Mouse (Mus musculus) B cell, adult 2 months (primary cell): ENCODE results near the gene Unc119.

Experiments
- DNase-seq, 2 experiments: peaks; one replicate each; pipeline ENCODE4 v3.0.0; 2022

Gene Unc119

DNA sequence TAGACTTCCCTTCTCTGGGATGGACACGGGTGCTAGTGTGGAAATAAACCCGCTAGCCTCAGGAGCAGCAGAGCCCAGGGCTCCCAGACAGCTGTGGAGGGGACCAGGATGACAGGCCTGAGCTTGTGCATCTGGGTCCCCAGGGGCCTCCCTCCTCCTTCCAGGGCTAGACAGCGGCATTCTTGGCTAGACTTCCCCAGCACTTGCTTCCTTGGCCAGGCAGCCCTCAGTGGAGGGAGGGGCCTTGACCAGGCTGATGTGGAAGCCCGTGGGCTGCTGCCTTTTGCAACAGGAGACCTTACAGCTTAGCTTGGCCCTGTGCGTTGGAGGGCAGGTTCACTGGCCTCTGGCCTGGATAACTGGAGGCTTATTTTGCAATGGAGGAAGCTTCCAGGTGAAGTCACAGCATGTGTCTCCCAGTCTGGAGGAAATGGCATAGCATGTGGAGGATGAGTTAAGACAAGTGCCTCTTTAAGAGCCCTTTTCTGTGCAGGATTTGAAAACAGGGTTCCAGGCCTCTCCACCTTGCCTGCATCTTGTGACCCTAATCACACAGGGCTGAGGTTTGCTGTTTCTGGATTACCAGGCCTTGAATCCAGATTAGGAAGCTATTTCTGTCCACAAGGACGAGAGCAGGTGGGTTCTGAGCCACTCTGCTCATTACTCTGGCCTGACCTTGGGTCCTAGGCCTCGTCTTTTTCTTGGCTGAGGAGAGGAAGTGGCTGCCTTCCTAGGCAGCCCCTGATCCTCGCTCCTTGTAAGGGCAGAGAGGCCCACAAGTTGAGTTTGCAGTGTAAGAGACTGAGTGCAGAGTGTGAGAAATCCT, 1.8 kb downstream of the Unc119 start:
- DNase-seq, result peak; percentile 13 to 21

DNA sequence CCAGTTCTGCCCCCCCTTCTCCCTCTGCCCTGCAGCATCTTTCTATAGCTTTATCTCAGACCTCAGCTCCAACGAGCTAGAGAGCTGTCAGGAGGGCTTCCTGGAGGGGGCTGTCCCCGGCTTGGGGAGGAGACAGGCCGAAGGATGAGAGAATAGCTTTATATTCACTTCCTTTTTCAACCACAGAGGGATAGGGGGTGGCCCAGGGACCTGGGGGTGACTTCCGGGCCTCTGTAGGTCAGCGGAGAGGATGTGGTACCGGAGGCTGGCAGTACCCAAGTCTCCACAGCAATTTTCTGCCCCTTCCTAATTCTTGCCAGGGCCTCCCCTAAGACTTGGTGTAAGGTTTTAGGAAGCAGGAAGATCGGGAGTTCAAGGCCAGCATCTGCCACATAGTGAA, 2.5 kb downstream of the Unc119 start:
- peak; percentile 76 to 80 for DNase-seq

DNA sequence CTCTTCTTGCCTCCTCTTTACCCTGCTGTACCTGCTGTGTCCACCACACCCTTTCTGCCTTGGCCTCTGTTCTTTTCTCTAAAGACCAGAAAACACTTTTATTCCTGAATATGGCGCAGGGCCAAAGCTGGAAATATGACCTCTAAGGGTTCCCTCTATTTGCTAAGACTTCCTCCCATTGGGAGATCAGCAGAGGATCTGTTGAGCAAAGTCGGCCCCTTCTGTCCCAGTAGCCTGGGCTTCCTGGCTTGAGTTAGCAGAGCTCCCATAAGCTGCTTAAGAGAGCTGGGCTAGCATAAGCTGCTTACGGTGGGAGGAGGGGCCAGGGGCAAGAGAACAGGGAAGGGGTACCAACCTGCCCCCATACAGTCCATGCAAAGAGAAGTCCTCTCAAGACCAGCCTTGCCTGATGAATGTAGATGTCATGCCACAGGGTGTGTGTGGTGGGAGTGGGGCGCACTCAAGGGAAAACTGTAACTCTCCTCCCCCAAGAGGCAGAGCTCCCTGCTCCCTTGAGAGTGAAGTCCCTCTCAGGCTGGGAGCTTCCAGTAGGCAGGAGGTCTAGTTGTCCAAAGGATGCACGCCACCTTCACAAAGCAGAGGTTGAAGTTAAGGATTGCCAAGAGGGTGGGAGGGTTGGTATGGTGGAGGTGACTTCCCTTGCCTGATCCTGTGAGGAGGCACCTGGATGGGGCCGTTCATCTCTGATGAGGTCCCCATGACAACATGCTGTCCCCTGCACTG, 3.2 kb downstream of the Unc119 start:
- no peak for DNase-seq

GRCm38 (mm10) chr11:78347070-78347754, 3.9 kb downstream of the Unc119 start:
- DNase-seq, result peak; percentile 77 to 79

- no peak for DNase-seq
Observed at GRCm38 (mm10) chr11:78347908-78348307, 4.6 kb downstream of the Unc119 start.

DNA sequence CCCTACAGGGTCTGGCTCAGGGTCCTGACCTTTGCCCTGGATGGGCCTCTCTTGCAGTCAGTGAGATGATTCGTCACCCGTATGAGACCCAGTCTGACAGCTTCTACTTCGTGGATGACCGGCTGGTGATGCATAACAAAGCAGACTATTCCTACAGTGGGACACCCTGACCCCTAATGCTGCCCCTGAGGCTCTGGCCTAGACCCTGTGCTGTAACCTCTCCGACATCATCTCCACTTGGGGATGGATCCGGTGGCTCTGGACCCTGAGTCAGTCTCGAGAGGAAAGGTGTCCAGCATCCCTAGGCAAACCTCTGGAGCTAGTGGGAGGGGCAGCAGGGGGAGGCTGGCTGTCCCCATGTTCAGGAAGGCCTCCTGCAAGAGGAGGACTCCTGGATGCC, 5.2 kb downstream of the Unc119 start:
- no peak for DNase-seq

DNA sequence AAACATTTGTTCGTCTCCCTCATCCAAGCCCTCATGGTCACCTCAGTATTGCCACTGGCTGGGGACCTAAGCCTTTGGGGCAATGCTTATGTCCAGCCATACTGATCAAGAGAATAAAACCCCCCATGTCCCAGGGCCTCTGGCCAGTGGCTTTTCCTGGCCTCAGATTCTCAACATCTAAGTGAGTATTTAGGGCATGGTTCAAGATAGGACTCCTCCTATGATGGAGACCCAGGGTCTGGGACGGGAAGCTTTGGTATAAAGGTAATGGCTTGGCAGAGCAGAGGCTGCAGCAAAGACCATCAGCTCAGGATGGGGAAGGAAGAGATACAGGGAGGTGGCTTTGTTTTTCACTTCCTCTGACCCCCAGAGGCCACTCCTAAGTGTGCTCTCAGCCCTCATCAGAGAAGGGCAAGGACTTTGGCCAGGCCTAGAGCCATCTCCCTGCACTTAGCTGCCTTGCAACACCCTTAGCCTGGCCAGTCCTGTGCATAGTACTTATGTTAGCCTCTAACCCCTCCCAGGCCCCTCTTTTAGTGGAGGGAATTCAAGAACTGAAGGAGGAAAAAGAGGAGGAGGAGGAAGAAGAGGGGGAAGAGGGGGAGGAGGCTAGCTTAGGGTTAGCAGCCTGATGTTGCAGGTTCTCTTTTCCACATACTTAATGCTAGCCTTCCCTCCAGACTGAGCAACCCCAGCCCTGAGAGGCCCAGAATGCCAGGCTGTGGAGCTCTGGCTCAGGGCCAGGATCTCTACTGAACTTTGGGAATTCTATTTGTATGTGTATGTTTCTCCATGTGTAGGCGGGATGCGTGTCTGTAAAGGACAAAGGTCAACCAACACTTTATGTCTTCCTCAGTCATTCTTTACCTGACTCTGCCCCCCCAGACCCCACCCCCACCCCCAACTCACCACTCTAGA, 6.4 kb downstream of the Unc119 start:
- DNase-seq, result peak in 1 of 2 experiments; percentile 23

DNA sequence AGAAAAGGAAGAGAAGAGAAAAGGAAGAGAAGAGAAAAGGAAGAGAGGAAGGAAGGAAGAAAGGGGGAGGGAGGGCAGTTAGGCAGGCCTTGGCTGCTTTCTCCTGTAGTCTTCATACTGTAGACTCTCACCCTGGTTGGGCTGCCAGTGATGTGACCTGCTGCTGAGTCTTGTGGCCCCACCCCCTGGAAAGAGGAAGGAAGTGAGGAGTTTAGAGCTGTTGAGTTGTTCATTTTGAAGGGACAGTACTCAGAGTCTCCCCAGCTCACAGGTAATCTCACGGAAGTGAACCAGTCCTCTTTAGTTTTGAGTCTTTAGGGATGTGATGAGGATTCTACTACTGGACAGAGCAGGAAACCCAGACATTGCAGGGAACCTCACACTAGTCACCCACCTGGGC, 9.8 kb downstream of the Unc119 start:
- peak; percentile 76 to 81 for DNase-seq

GRCm38 (mm10) chr11:78354905-78355304, 11.6 kb downstream of the Unc119 start:
- no peak for DNase-seq

DNA sequence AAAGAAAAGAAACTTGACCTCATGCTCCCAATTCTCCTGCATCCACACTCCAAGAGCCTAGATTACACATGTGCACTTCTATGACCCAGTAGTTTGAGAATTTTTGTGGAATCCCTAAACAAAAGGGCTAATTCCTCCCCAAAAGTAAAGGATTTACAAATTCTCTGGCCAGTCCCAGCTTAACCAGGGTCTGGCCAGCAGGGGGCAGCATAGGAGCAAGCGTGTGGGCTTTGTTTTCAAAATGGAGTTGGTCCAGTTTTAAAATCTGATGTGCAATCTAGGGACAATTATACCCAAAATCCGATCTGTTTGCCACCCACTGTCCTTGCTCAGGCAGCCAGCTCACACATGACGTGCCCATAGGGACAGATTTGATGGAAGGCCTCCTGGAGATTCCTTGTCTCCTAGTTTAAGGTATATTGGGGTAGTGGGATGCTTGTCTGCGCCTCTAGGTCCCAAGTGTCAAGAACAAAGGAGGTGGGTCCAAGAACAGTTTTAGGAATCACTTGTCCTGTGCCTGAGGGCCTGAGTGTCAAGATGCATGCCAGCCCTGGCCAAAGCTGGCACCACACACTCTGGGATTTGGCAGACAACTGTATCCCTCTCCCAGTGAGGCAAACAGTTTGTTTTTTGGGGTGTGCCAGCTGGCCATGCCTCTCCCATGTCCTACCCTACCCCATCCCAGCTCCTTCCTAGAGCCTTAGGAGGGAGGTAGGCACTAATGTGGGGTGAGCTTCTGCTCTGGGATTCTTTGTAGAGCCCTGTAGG, 12.4 kb downstream of the Unc119 start:
- peak; percentile 86 to 87 for DNase-seq

DNA sequence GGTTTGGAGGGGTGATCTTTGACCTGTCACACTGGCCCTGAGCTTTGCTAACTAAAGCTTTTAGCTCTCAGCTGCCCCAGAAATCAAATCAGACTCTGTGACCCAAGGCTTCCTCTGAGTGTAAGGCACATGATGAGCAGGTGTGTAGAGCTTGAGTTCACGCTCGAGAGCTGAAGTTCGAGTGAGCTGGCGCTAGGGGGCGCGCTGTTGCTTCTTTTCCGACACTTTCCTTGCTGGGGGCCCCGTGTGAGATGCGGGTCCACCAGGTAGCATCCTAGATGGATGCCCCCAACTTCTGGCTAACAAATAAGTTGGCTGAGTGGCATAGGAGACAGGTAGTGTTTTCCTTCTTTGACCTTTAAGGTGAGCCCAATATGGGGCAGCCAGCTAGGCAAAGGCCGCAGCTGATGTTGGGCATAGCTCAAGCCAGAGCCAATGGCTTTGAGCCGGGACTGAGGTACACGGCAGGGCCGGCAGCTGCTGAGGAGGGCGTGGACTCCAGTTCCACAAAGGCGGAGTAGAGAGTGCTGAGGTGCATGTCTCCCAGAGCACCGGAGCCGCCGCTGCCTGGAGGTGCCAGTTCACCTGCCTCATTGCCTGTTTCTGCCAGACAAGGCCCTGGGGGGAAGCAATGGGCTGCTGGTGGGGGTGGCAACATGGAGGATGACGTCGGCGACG, 15.2 kb downstream of the Unc119 start:
- DNase-seq, result peak; percentile 68 to 69

GRCm38 (mm10) chr11:78360125-78360788, 17.0 kb downstream of the Unc119 start:
- peak; percentile 84 to 88 for DNase-seq

- DNase-seq, result no peak
Observed at GRCm38 (mm10) chr11:78360789-78361131, 17.5 kb downstream of the Unc119 start.

GRCm38 (mm10) chr11:78363309-78364007, 20.2 kb downstream of the Unc119 start:
- DNase-seq, result no peak

DNA sequence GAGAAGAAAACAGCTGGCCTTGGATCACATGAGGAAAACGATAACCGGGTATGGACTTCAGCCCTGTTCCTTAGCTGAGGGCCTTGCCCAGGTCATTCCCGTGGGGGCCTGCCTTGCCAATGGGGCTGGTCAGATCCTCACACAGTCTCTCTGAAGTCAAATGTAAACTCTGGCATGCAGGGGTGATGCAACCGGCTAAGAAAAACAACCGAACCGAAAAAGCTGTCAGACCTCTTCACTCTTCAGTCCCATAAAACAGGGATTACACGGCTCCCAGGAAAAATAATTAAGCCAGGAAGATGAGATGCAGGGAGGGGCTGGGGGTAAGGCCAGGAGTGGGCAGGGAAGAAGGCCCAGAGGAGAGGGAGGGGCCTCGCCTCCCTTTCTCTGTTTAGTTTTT, 20.8 kb downstream of the Unc119 start:
- no peak for DNase-seq

- DNase-seq, result no peak
Observed at GRCm38 (mm10) chr11:78367456-78368225, 24.4 kb downstream of the Unc119 start.

DNA sequence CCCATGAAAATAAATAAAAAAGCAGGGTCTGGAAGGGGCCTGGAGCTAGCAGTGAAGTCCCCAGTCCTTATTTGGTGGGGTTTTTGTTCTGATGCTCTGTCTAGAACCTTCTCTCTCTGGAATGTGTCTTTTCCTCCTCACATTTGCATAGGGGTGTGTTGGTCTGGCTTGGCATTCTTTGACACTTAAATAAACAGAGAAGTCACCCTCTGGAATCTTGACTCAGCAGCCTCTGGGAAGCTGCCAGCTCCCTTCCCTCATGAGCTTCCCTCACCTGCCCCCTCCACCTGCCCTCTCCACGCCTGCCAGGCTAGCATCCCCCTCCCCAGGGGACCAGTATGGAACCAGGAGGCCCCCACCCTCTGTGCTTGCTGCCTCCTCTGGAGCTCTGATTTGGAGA, 27.1 kb downstream of the Unc119 start:
- DNase-seq, result no peak

GRCm38 (mm10) chr11:78371711-78372110, 28.4 kb downstream of the Unc119 start:
- no peak for DNase-seq

DNA sequence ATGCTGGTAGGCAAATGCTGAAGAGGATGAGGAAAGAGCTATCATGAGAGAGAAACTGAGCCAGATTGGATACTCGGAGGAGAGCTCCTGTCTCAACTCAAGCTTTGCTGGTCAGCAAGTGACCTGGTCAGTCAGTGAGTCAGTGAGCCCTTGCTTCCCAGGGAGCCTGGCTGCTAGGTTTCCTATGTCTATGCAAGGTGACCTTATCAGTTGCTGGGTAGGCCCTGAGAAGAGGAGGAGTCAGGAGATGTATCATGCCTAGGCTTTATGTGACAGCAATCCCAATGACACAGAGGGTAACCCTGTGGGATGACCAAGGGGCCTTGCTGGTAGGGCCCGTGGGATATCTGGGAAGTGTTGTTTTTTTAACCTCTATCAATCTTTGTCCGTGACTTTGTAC, 28.9 kb downstream of the Unc119 start:
- DNase-seq, result no peak
